Mouse (Mus musculus): Measurements from ENCODE around the gene Rai14. TPM values are rescaled to one million over a fixed set of nuclear protein-coding genes. Genes with fewer than 3 reads are reported as not detected.

Rai14 gene
- polyA plus RNA-seq, 1 experiment from 2014 or later = 64.1 TPM

DNA sequence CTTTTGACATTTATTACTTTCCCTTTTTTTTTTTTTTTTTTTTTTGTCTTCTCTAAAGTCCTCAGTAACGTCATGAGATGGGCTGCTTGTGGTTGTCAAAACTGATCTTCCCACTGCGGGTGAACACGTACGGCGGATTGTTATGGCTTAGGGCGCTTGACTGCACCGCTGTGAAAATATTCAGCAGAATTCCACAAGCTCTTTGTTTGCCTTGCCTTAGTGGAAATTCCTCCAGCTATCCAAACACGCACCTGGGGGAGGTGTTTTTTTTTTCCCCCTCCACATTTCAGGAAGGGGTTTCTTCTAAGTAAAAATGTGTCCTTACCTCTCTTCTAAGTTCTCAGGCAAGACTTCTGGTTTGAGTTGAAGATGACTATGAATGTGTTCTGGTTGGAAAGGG, 6.2 kb upstream of the Rai14 start:
- no peak overlapping the region for H3K27ac ChIP-seq
- ATAC-seq (ENCODE audit: insufficient number of reproducible peaks, insufficient read depth, low FRiP score, low TSS enrichment, low read depth) = no peak
- WGBS = 72% methylated on average over 8 of the region's 8 CpGs
- H3K4me3 ChIP-seq (replicated peaks) = no peak overlapping the region
- no peak overlapping the region for H3K4me2 ChIP-seq
- no peak overlapping the region for H3K9ac ChIP-seq (replicated peaks)
- peaks cover 20% of the 10 kb centered on the region for H3K4me1 ChIP-seq (replicated peaks)
- peaks cover 4% of the 10 kb centered on the region; the same call in 1 of the 2 replicates for H3K9me3 ChIP-seq
- peaks cover 3% of the 10 kb centered on the region; the same call in 1 of the 2 replicates for H3K36me3 ChIP-seq
- no peaks in the 10 kb centered on the region for H3K27me3 ChIP-seq

GRCm38 (mm10) chr15:10720188-10720587, 5.8 kb upstream of the Rai14 start:
- Histone ChIP-seq H3K9ac (replicated peaks) (no peak overlapping the region), H3K4me2 (no peak overlapping the region), H3K4me3 (replicated peaks) (no peak overlapping the region), H3K27me3 (no peaks in the 10 kb centered on the region), H3K9me3 (peaks cover 4% of the 10 kb centered on the region; the same call in 1 of the 2 replicates), H3K27ac (no peak overlapping the region), H3K36me3 (peaks cover 3% of the 10 kb centered on the region; the same call in 1 of the 2 replicates), H3K4me1 (replicated peaks) (peaks cover 23% of the 10 kb centered on the region)
- no peak for ATAC-seq (ENCODE audit: insufficient number of reproducible peaks, insufficient read depth, low FRiP score, low TSS enrichment, low read depth)
- WGBS = 88% methylated on average over 11 of the region's 11 CpGs

- Histone ChIP-seq H3K4me3 (replicated peaks) (no peak overlapping the region), H3K4me1 (replicated peaks) (peaks cover 25% of the 10 kb centered on the region), H3K27me3 (no peaks in the 10 kb centered on the region), H3K36me3 (peaks cover 3% of the 10 kb centered on the region; the same call in 1 of the 2 replicates), H3K27ac (no peak overlapping the region), H3K4me2 (no peak overlapping the region), H3K9me3 (peaks cover 4% of the 10 kb centered on the region; the same call in 1 of the 2 replicates), H3K9ac (replicated peaks) (no peak overlapping the region)
- no peak for ATAC-seq (ENCODE audit: insufficient number of reproducible peaks, insufficient read depth, low FRiP score, low TSS enrichment, low read depth)
- WGBS = 87% methylated on average over 3 of the region's 3 CpGs
Observed at GRCm38 (mm10) chr15:10719511-10719910, 5.1 kb upstream of the Rai14 start.

- WGBS = 93% methylated on average over 10 of the region's 10 CpGs
- H3K36me3 ChIP-seq = peaks cover 3% of the 10 kb centered on the region; the same call in 1 of the 2 replicates
- no peak overlapping the region for H3K27ac ChIP-seq
- H3K27me3 ChIP-seq = no peaks in the 10 kb centered on the region
- H3K4me3 ChIP-seq (replicated peaks) = no peak overlapping the region
- peaks cover 24% of the 10 kb centered on the region for H3K4me1 ChIP-seq (replicated peaks)
- no peak overlapping the region for H3K9ac ChIP-seq (replicated peaks)
- peaks cover 4% of the 10 kb centered on the region; the same call in 1 of the 2 replicates for H3K9me3 ChIP-seq
- H3K4me2 ChIP-seq = no peak overlapping the region
- ATAC-seq (ENCODE audit: insufficient number of reproducible peaks, insufficient read depth, low FRiP score, low TSS enrichment, low read depth) = no peak
Observed at GRCm38 (mm10) chr15:10718763-10719162, 4.3 kb upstream of the Rai14 start.

GRCm38 (mm10) chr15:10717284-10717683, 2.9 kb upstream of the Rai14 start:
- no peak for ATAC-seq (ENCODE audit: insufficient number of reproducible peaks, insufficient read depth, low FRiP score, low TSS enrichment, low read depth)
- Histone ChIP-seq H3K4me2 (no peak overlapping the region), H3K9me3 (peaks cover 4% of the 10 kb centered on the region; the same call in 1 of the 2 replicates), H3K4me1 (replicated peaks) (peaks cover 21% of the 10 kb centered on the region), H3K27ac (no peak overlapping the region), H3K27me3 (no peaks in the 10 kb centered on the region), H3K4me3 (replicated peaks) (no peak overlapping the region), H3K36me3 (peaks cover 3% of the 10 kb centered on the region; the same call in 1 of the 2 replicates), H3K9ac (replicated peaks) (no peak overlapping the region)
- WGBS = 90% methylated on average over 1 of the region's 1 CpGs

DNA sequence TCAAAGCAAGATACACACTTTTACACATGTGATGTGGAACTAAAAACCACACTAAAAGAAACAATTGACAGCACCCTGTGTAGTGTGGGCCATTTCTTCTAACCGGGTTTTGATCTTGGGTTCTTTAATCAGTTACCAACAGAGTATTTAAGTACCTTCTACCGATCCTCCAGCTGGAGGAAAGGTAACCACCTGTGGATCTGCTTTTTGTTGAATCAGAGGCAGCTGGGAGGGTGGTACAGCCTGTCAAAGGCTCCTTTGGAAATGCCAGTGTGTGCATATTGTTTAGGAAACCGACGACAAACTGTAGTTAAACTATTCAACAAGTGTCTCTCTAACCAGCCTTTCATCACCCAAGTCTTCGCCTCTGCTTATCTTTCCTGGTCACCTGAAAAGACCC, 1.5 kb upstream of the Rai14 start:
- peak overlapping the region; percentile 76 for H3K4me2 ChIP-seq
- H3K36me3 ChIP-seq = peaks cover 3% of the 10 kb centered on the region; the same call in 1 of the 2 replicates
- 22% methylated on average over 5 of the region's 5 CpGs for WGBS
- H3K4me3 ChIP-seq (replicated peaks) = no peak overlapping the region
- no peak overlapping the region for H3K27ac ChIP-seq
- no peak for ATAC-seq (ENCODE audit: insufficient number of reproducible peaks, insufficient read depth, low FRiP score, low TSS enrichment, low read depth)
- peaks cover 4% of the 10 kb centered on the region; the same call in 1 of the 2 replicates for H3K9me3 ChIP-seq
- peaks cover 34% of the 10 kb centered on the region for H3K4me1 ChIP-seq (replicated peaks)
- no peak overlapping the region for H3K9ac ChIP-seq (replicated peaks)
- no peaks in the 10 kb centered on the region for H3K27me3 ChIP-seq

DNA sequence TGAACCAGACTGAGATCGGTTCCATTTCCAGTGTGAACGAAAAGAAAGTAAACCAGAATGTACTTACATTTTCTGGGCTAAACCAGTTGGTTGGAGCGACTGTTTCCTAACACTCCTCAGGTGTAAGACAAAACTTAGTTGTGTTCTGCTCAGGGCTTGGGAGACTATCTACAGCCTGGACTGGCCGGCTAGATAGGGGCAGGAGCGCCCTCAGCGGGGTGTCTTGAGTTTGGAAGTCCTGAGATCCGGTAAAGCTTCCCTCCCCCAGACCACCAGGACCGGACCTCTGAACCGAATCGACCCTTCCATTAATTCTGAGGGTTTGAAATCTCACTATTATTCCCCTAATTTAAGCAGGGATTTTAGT, 698 bp upstream of the Rai14 start:
- H3K36me3 ChIP-seq = peaks cover 3% of the 10 kb centered on the region; the same call in 1 of the 2 replicates
- H3K9ac ChIP-seq (replicated peaks) = peak overlapping the region; percentile 93
- H3K4me3 ChIP-seq (replicated peaks) = peak overlapping the region; percentile 81
- peak overlapping the region; percentile 76 for H3K4me2 ChIP-seq
- no peaks in the 10 kb centered on the region for H3K27me3 ChIP-seq
- peak overlapping the region; percentile 94 for H3K27ac ChIP-seq
- peaks cover 4% of the 10 kb centered on the region; the same call in 1 of the 2 replicates for H3K9me3 ChIP-seq
- WGBS = under 1% methylated on average over 10 of the region's 10 CpGs
- ATAC-seq (ENCODE audit: insufficient number of reproducible peaks, insufficient read depth, low FRiP score, low TSS enrichment, low read depth) = peak; percentile 62; the same call in 1 of the 2 replicates
- peaks cover 33% of the 10 kb centered on the region for H3K4me1 ChIP-seq (replicated peaks)

DNA sequence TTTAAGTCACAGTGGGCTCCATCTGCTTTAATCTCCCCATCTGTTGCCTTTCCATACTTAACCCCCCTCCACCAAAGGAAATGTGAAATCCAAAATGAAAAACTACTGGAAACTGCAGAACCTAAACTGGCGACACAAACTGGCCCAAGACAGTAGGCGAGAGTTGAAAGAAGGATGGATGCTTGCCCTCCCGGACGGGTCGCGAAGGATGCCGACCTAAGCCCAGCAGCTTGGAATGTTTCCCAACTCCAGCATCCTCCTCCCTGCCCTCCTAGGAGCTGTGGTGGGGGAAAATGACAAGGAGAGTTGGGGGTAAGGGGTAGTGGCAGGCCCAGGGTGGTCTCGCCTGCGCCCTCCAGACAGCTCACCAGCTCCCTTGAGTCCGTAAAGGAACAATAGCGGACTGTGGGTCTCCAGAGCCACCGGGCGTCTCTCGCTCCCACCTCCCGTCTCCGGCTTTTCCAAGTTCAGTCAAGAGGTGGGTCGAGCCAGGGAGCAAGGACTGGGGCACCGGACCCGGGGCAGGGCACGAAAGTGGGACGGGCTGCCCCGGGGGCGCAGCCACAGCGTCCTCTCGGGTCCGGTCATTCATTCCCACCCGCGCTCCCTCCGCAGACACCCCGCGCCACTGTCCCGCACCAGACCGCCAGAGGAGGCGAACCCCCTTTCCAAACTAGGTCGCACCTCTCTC, 653 bp downstream of the Rai14 start:
- H3K27ac ChIP-seq = peak overlapping the region; percentile 94
- H3K4me1 ChIP-seq (replicated peaks) = peaks cover 31% of the 10 kb centered on the region
- peaks cover 13% of the 10 kb centered on the region for H3K36me3 ChIP-seq
- H3K4me3 ChIP-seq (replicated peaks) = peak overlapping the region; percentile 81
- WGBS = under 1% methylated on average over 35 of the region's 35 CpGs
- no peaks in the 10 kb centered on the region for H3K27me3 ChIP-seq
- ATAC-seq (ENCODE audit: insufficient number of reproducible peaks, insufficient read depth, low FRiP score, low TSS enrichment, low read depth) = peak; percentile 56
- peaks cover 4% of the 10 kb centered on the region; the same call in 1 of the 2 replicates for H3K9me3 ChIP-seq
- H3K9ac ChIP-seq (replicated peaks) = peak overlapping the region; percentile 93
- H3K4me2 ChIP-seq = peak overlapping the region; percentile 76

DNA sequence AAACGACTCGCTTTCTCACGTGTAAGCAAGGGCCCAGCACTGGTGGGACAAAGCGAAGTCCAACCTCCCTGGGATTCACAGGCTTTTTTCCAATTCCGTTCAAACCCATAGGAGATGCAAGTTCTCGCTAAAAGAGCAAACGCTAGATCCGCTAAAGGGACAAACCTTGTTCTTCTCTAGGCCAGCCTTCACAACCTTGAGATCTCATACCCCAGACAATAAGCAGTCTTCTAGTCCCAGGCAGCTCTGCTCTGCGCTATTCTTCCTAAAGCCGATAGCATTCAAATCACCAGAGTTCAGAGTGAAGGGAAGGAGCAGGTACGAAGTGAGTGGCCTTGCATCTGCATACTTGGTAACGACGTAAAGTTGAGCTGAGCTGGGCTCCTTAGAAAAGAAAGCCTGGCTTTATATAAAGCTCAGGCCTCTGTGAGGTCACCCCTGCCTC, 1.2 kb downstream of the Rai14 start:
- 10% methylated on average over 13 of the region's 13 CpGs for WGBS

GRCm38 (mm10) chr15:10712288-10712687, 2.1 kb downstream of the Rai14 start:
- Histone ChIP-seq H3K9me3 (0 out of 2 replicates have a peak, but pooled peaks cover 4% of the 10 kb centered on the region), H3K4me1 (replicated peaks) (peaks cover 31% of the 10 kb centered on the region), H3K4me2 (peak overlapping the region; percentile 76), H3K9ac (replicated peaks) (peak overlapping the region; percentile 93; the same call in 1 of the 2 replicates), H3K27me3 (no peaks in the 10 kb centered on the region), H3K36me3 (peaks cover 22% of the 10 kb centered on the region), H3K27ac (no peak overlapping the region), H3K4me3 (replicated peaks) (peak overlapping the region; percentile 81)
- ATAC-seq (ENCODE audit: insufficient number of reproducible peaks, insufficient read depth, low FRiP score, low TSS enrichment, low read depth) = no peak
- WGBS = 73% methylated on average over 3 of the region's 3 CpGs

More for the DNA sequence above, 1.2 kb downstream of the Rai14 start:
- Histone ChIP-seq H3K9me3 (peaks cover 8% of the 10 kb centered on the region; the same call in 1 of the 2 replicates), H3K9ac (replicated peaks) (peak overlapping the region; percentile 93), H3K4me2 (peak overlapping the region; percentile 76), H3K4me1 (replicated peaks) (peaks cover 31% of the 10 kb centered on the region), H3K4me3 (replicated peaks) (peak overlapping the region; percentile 81), H3K27ac (peak overlapping the region; percentile 94), H3K27me3 (no peaks in the 10 kb centered on the region), H3K36me3 (peaks cover 17% of the 10 kb centered on the region)
- no peak for ATAC-seq (ENCODE audit: insufficient number of reproducible peaks, insufficient read depth, low FRiP score, low TSS enrichment, low read depth)

DNA sequence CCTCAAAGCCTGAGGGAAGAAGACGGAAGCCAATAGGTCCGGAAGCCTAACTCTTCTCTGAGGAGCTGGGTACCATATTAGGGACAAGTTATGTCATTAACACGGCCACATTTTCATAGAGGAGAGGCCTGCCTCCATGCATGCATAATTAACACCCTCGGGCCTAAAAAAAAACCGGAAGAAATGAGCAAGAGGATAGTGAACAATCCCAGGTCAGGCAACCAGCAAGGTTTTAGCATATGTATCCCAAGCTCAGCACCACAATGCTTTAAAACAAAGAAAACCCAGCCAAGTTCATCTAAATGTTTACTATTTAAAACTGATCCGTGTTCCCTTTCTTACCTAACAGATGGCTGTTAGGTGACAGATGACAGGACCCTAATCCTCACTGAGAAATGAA, 3.2 kb downstream of the Rai14 start:
- Histone ChIP-seq H3K4me3 (replicated peaks) (no peak overlapping the region), H3K27me3 (no peaks in the 10 kb centered on the region), H3K9me3 (0 out of 2 replicates have a peak, but pooled peaks cover 4% of the 10 kb centered on the region), H3K4me2 (0 out of 2 replicates have a peak overlapping the region, but pooled peaks have one; percentile 76), H3K27ac (0 out of 2 replicates have a peak overlapping the region, but pooled peaks have one; percentile 1), H3K9ac (replicated peaks) (no peak overlapping the region), H3K36me3 (peaks cover 24% of the 10 kb centered on the region), H3K4me1 (replicated peaks) (peaks cover 38% of the 10 kb centered on the region)
- 77% methylated on average over 6 of the region's 6 CpGs for WGBS
- no peak for ATAC-seq (ENCODE audit: insufficient number of reproducible peaks, insufficient read depth, low FRiP score, low TSS enrichment, low read depth)
